Mouse (Mus musculus) midbrain, embryonic 13.5 days (tissue): ENCODE data around the gene Gfpt1. TPM values are rescaled to one million over a fixed set of nuclear protein-coding genes. Genes with fewer than 3 reads are reported as not detected.
"Not testable (repeated sequence)": the region's sequence is repeated elsewhere in the genome, so short reads cannot be mapped to it uniquely, and the experiment has no call there.

Experiments used
- ATAC-seq: fragments of 200-750 bp; cut with Nextera tagmentation; 2 replicates; pipeline ENCODE4 v1.8.0; 2017; ENCODE audit warnings: mild to moderate bottlenecking, moderate TSS enrichment, moderate library complexity
- H3K27ac ChIP-seq: fragments of 300-500 bp; sonication (generic); 2 replicates; pipeline ENCODE4 v1.5.1; 2015; ENCODE audit warnings: inconsistent platforms, mild to moderate bottlenecking, moderate library complexity
- H3K27me3 ChIP-seq: fragments of 300-500 bp; sonication (generic); 2 replicates; pipeline ENCODE4 v1.6.1; 2015; ENCODE audit warnings: mild to moderate bottlenecking, inconsistent platforms
- H3K36me3 ChIP-seq: fragments of 300-500 bp; sonication (generic); 2 replicates; pipeline ENCODE4 v1.6.1; 2015; ENCODE audit warnings: mild to moderate bottlenecking, inconsistent platforms
- H3K4me1 ChIP-seq: fragments of 300-500 bp; sonication (generic); replicated peaks from 2 replicates; pipeline ENCODE4 v1.6.1; 2015; ENCODE audit warnings: inconsistent platforms
- H3K4me2 ChIP-seq: fragments of 300-500 bp; sonication (generic); replicated peaks from 2 replicates; pipeline ENCODE4 v1.6.1; 2015; ENCODE audit warnings: moderate library complexity, mild to moderate bottlenecking, inconsistent platforms
- H3K4me3 ChIP-seq: fragments of 300-500 bp; sonication (generic); replicated peaks from 2 replicates; pipeline ENCODE4 v1.5.1; 2015; ENCODE audit warnings: mild to moderate bottlenecking, inconsistent platforms
- H3K9ac ChIP-seq: fragments of 300-500 bp; sonication (generic); replicated peaks from 2 replicates; pipeline ENCODE4 v1.6.1; 2015; ENCODE audit warnings: mild to moderate bottlenecking, inconsistent platforms
- H3K9me3 ChIP-seq: fragments of 300-500 bp; sonication (generic); 2 replicates; pipeline ENCODE4 v1.6.1; 2016; ENCODE audit warnings: mild to moderate bottlenecking, inconsistent platforms
- WGBS: fragments of 180-500 bp; shearing (Covaris S2); methylation state at CpG from one replicate; pipeline ENCODE4 v1.1.7; 2015; 5-methylcytosine and 5-hydroxymethylcytosine counted together
- polyA plus RNA-seq: library from polyadenylated mRNA; unstranded; fragments of >200 nt; fragmentation: Nextera tagmentation; extraction: Ambion mirVana; gene quantifications from 2 replicates; pipeline ENCODE4 v1.2.1, GENCODE M21; 2015

Gfpt1 gene
- polyA plus RNA-seq, 1 experiment from 2014 or later: 20.1 TPM

GRCm38 (mm10) chr6:87079457-87079856, 36.8 kb downstream of the Gfpt1 start:
- no peak for ATAC-seq
- no peak overlapping the region for H3K27ac ChIP-seq
- no peak overlapping the region for H3K4me2 ChIP-seq
- H3K27me3 ChIP-seq: no peaks in the 10 kb centered on the region
- no peak overlapping the region for H3K4me3 ChIP-seq
- no peak overlapping the region for H3K9ac ChIP-seq
- peaks cover 60% of the 10 kb centered on the region for H3K36me3 ChIP-seq
- no peaks in the 10 kb centered on the region for H3K4me1 ChIP-seq
- 89% methylated on average over 4 of the region's 4 CpGs for WGBS
- H3K9me3 ChIP-seq: no peaks in the 10 kb centered on the region

GRCm38 (mm10) chr6:87085026-87085425, 42.4 kb downstream of the Gfpt1 start:
- ATAC-seq: no peak
- H3K4me2 ChIP-seq: no peak overlapping the region
- no peak overlapping the region for H3K27ac ChIP-seq
- peaks cover 88% of the 10 kb centered on the region for H3K36me3 ChIP-seq
- no peak overlapping the region for H3K4me3 ChIP-seq
- WGBS: 91% methylated on average over 6 of the region's 6 CpGs
- no peaks in the 10 kb centered on the region for H3K27me3 ChIP-seq
- H3K4me1 ChIP-seq: no peaks in the 10 kb centered on the region
- no peak overlapping the region for H3K9ac ChIP-seq
- no peaks in the 10 kb centered on the region for H3K9me3 ChIP-seq

GRCm38 (mm10) chr6:87088356-87088755, 45.7 kb downstream of the Gfpt1 start:
- Histone ChIP-seq H3K27me3 (no peaks in the 10 kb centered on the region), H3K9me3 (no peaks in the 10 kb centered on the region), H3K27ac (no peak overlapping the region), H3K9ac (no peak overlapping the region), H3K4me1 (no peaks in the 10 kb centered on the region), H3K4me2 (no peak overlapping the region), H3K36me3 (peaks cover 69% of the 10 kb centered on the region), H3K4me3 (no peak overlapping the region)
- ATAC-seq: no peak
- WGBS: 90% methylated on average over 5 of the region's 5 CpGs

GRCm38 (mm10) chr6:87090877-87091276, 48.2 kb downstream of the Gfpt1 start:
- H3K4me2 ChIP-seq: no peak overlapping the region
- no peak overlapping the region for H3K9ac ChIP-seq
- H3K4me3 ChIP-seq: no peak overlapping the region
- no peak for ATAC-seq
- peaks cover 46% of the 10 kb centered on the region for H3K36me3 ChIP-seq
- no peak overlapping the region for H3K27ac ChIP-seq
- no peaks in the 10 kb centered on the region for H3K9me3 ChIP-seq
- WGBS: 87% methylated on average over 3 of the region's 3 CpGs
- no peaks in the 10 kb centered on the region for H3K4me1 ChIP-seq
- no peaks in the 10 kb centered on the region for H3K27me3 ChIP-seq

- Histone ChIP-seq H3K9me3 (no peaks in the 10 kb centered on the region), H3K27ac (no peak overlapping the region), H3K27me3 (no peaks in the 10 kb centered on the region), H3K9ac (no peak overlapping the region), H3K4me1 (no peaks in the 10 kb centered on the region), H3K4me2 (no peak overlapping the region), H3K36me3 (peaks cover 32% of the 10 kb centered on the region), H3K4me3 (no peak overlapping the region)
- WGBS: 94% methylated on average over 5 of the region's 5 CpGs
- no peak for ATAC-seq
Measured at GRCm38 (mm10) chr6:87092476-87092875, 49.8 kb downstream of the Gfpt1 start.

GRCm38 (mm10) chr6:87093631-87094030, 51.0 kb downstream of the Gfpt1 start:
- 92% methylated on average over 8 of the region's 8 CpGs for WGBS
- not testable (repeated sequence) for H3K9me3 ChIP-seq, H3K27me3 ChIP-seq, H3K9ac ChIP-seq, H3K4me2 ChIP-seq, H3K27ac ChIP-seq, H3K4me1 ChIP-seq, ATAC-seq, H3K4me3 ChIP-seq
- H3K36me3 ChIP-seq: peaks cover 22% of the 10 kb centered on the region

GRCm38 (mm10) chr6:87099261-87099660, 56.6 kb downstream of the Gfpt1 start:
- no peaks in the 10 kb centered on the region for H3K27me3 ChIP-seq
- no peak overlapping the region for H3K27ac ChIP-seq
- H3K9me3 ChIP-seq: no peaks in the 10 kb centered on the region
- 0 out of 2 replicates have a peak, but pooled peaks have one; percentile 9 for ATAC-seq
- no peaks in the 10 kb centered on the region for H3K36me3 ChIP-seq
- WGBS: 9% methylated on average over 3 of the region's 3 CpGs
- H3K4me3 ChIP-seq: no peak overlapping the region
- no peak overlapping the region for H3K4me2 ChIP-seq
- peaks cover 5% of the 10 kb centered on the region; the same call in 1 of the 2 replicates for H3K4me1 ChIP-seq
- no peak overlapping the region for H3K9ac ChIP-seq

GRCm38 (mm10) chr6:87099671-87100296, 57.1 kb downstream of the Gfpt1 start:
- Histone ChIP-seq H3K4me1 (peaks cover 5% of the 10 kb centered on the region; the same call in 1 of the 2 replicates), H3K27ac (peak overlapping the region; percentile 36; the same call in 1 of the 2 replicates), H3K9me3 (no peaks in the 10 kb centered on the region), H3K27me3 (no peaks in the 10 kb centered on the region), H3K4me2 (no peak overlapping the region), H3K36me3 (no peaks in the 10 kb centered on the region), H3K4me3 (no peak overlapping the region), H3K9ac (no peak overlapping the region)
- WGBS: 52% methylated on average over 7 of the region's 7 CpGs
- no peak for ATAC-seq

GRCm38 (mm10) chr6:87100297-87101020, 57.8 kb downstream of the Gfpt1 start:
- Histone ChIP-seq H3K9ac (no peak overlapping the region), H3K27ac (peak overlapping the region; percentile 36; the same call in 1 of the 2 replicates)
- WGBS: 91% methylated on average over 9 of the region's 9 CpGs

GRCm38 (mm10) chr6:87101281-87101954, 58.8 kb downstream of the Gfpt1 start:
- Histone ChIP-seq H3K4me2 (peak overlapping the region; percentile 59), H3K27me3 (no peaks in the 10 kb centered on the region), H3K4me3 (peak overlapping the region; percentile 29), H3K9me3 (no peaks in the 10 kb centered on the region), H3K36me3 (no peaks in the 10 kb centered on the region), H3K27ac (no peak overlapping the region), H3K9ac (peak overlapping the region; percentile 49; the same call in 1 of the 2 replicates), H3K4me1 (peaks cover 5% of the 10 kb centered on the region; the same call in 1 of the 2 replicates)
- ATAC-seq: peak; percentile 78
- WGBS: 13% methylated on average over 12 of the region's 12 CpGs

More at GRCm38 (mm10) chr6:87100297-87101020, 57.8 kb downstream of the Gfpt1 start:
- Histone ChIP-seq H3K4me2 (no peak overlapping the region), H3K27me3 (no peaks in the 10 kb centered on the region), H3K4me3 (no peak overlapping the region), H3K4me1 (peaks cover 5% of the 10 kb centered on the region; the same call in 1 of the 2 replicates), H3K9me3 (no peaks in the 10 kb centered on the region), H3K36me3 (no peaks in the 10 kb centered on the region)
- no peak for ATAC-seq

GRCm38 (mm10) chr6:87101955-87102353, 59.3 kb downstream of the Gfpt1 start:
- peak; percentile 34; the same call in 1 of the 2 replicates for ATAC-seq
- H3K36me3 ChIP-seq: no peaks in the 10 kb centered on the region
- no peaks in the 10 kb centered on the region for H3K27me3 ChIP-seq
- H3K9ac ChIP-seq: no peak overlapping the region
- no peaks in the 10 kb centered on the region for H3K9me3 ChIP-seq
- no peak overlapping the region for H3K4me2 ChIP-seq
- 25% methylated on average over 4 of the region's 4 CpGs for WGBS
- no peak overlapping the region for H3K27ac ChIP-seq
- no peak overlapping the region for H3K4me3 ChIP-seq
- H3K4me1 ChIP-seq: peaks cover 5% of the 10 kb centered on the region; the same call in 1 of the 2 replicates

- Histone ChIP-seq H3K27me3 (no peaks in the 10 kb centered on the region), H3K36me3 (no peaks in the 10 kb centered on the region), H3K27ac (no peak overlapping the region), H3K4me3 (no peak overlapping the region), H3K9me3 (no peaks in the 10 kb centered on the region), H3K4me1 (peaks cover 5% of the 10 kb centered on the region; the same call in 1 of the 2 replicates), H3K4me2 (no peak overlapping the region), H3K9ac (no peak overlapping the region)
- no peak for ATAC-seq
- 32% methylated on average over 7 of the region's 7 CpGs for WGBS
Measured at GRCm38 (mm10) chr6:87102421-87102911, 59.8 kb downstream of the Gfpt1 start.
